Mouse (Mus musculus) lung, postnatal 14 days (tissue): ENCODE measurements around the gene Gmds.
A peak's percentile ranks its signal among the peaks of the same experiment; 100 is the strongest.

Experiments used
- DNase-seq: peaks from one replicate; pipeline ENCODE4 v3.0.0; 2021

The Gmds gene

GRCm38 (mm10) chr13:32338513-32339365 is at the start of gene Gmds:
Gmds (minus strand) TSS chr13:32338740.
- DNase-seq: peak; percentile 94

DNA sequence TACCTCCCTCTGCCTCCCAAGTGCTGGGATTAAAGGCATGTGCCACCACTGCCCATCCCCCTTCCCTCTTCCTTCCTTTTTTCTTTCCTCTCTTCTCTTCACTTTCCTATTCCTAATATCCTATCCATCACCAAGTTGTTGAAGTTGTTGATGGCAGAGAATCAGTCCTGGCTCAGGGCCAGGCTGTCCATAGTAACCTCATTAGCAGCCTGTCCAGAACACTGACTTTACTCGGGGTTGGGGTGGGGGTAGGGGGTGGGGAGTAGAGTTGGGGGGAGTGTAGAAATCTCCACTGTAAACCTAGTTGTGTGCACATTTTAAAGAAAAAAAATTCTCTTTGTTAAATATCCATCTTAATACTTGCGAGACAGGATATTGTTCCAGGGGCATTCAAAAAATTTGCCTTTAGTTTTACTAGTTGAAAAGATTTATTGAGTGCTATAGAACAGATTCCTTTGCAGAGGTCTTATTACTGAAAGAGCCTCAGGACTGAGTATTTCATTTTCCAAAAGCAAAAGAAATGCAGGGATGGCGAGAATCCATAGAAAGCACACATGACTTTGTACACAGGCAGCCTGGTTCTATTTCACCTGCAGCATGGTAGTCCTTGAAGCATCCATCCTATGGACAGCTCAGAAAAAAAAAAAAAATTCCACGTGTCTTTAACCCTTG is 47.0 kb upstream of the Gmds start:
- DNase-seq: no peak

- DNase-seq: no peak
Observed at GRCm38 (mm10) chr13:32382227-32383010, 43.9 kb upstream of the Gmds start.

DNA sequence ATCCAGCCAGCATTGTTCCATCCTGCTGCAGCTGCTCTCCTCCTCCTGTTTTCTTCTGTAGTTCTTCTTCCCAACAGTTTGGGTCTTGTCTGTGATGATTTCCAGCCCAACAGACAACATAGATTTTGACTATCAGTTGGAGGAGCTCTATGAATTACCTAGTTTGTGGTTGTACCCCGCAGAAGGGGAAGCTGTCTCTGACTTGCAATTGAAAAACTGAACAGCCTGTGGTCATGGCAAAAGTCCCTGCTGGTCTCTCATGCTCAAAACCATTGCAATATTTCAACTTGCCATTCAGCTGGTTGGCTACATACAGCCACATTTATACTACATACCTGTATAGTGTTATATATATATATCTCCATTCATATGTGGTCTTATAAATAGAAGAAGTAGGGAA is 40.1 kb upstream of the Gmds start:
- DNase-seq: no peak

DNA sequence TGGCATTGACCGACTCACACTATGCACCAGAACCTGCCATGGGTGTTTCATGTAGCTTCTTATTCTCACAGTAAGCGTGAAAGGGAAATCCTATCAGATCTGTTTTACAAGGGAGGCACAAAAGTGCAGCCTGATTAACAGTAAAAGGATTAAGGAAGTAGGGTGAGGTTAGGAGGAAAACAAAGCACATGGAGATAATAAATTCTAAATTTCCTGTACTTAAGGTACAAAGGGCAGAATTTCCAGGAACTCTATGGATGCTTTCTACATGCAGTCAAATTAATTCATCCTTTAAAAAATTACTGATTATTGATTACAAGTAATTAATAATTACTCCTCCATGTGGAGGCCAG is 34.0 kb upstream of the Gmds start:
- DNase-seq: no peak

- DNase-seq: no peak
Observed at GRCm38 (mm10) chr13:32371874-32372530, 33.5 kb upstream of the Gmds start.

- DNase-seq: no peak
Observed at GRCm38 (mm10) chr13:32370751-32371150, 32.2 kb upstream of the Gmds start.

GRCm38 (mm10) chr13:32370135-32370534 is 31.6 kb upstream of the Gmds start:
- DNase-seq: no peak

GRCm38 (mm10) chr13:32337735-32338512 is 616 bp downstream of the Gmds start:
- DNase-seq: no peak

GRCm38 (mm10) chr13:32318309-32318708 is 20.2 kb downstream of the Gmds start:
- no peak for DNase-seq

- no peak for DNase-seq
Observed at GRCm38 (mm10) chr13:32317354-32317753, 21.2 kb downstream of the Gmds start.

- DNase-seq: peak; percentile 59
Observed at GRCm38 (mm10) chr13:32312663-32313062, 25.9 kb downstream of the Gmds start.

DNA sequence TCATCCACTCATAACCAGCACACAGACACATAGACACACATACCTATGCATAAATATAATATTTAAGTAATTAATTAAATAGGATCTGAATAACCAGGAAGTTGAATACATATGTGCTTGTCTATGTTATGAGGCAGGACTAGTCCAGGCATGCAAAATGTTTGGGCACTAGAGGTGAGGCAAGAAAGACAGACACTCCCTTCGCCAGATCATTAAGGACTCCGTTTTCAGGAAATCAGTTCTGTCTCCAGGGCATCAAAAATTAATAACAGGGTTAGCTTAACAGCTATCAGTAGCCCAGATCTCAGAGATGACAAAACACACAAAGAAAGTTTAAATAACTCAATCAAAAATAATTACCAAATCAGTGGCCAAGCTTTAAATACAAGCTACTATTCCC is 27.1 kb downstream of the Gmds start:
- DNase-seq: no peak

DNA sequence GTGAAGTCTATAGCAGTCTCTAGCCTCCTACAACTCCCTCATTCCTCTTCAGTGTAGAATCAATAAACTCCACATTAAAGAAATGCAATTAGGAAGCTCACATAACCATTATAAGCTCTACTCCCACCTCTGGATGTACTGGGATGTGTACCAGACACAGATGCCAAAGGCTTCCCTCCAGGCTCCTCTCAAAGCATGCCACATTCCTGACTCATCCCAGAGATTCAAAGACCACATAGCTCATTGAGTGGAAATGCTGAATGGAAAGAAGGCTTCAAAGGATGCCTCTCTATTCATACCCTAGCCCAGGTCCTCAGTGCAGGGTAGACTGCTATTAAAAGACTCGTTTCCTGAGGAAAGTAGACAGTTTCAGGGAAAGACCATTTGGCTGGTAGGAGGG is 40.1 kb downstream of the Gmds start:
- no peak for DNase-seq

DNA sequence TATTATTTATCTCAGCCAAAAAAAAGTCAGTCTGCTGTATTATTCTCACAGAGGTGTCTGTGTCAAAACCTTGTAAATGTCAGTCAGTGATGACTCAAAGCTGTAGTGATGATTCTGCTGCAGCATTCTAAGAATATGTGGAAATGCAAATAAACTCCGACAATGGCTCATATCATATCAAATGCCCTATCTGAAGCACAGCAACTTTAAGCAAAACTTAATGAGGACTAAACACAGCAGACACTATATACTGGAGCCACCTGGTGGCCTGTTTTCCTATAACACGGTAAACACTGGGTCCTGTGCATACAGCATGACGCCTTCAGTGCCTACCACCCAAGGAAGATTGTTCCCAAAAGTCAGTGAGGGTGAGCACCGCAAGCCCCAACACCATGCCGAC is 41.1 kb downstream of the Gmds start:
- DNase-seq: peak; percentile 48

GRCm38 (mm10) chr13:32294416-32295195 is 43.9 kb downstream of the Gmds start:
- no peak for DNase-seq

DNA sequence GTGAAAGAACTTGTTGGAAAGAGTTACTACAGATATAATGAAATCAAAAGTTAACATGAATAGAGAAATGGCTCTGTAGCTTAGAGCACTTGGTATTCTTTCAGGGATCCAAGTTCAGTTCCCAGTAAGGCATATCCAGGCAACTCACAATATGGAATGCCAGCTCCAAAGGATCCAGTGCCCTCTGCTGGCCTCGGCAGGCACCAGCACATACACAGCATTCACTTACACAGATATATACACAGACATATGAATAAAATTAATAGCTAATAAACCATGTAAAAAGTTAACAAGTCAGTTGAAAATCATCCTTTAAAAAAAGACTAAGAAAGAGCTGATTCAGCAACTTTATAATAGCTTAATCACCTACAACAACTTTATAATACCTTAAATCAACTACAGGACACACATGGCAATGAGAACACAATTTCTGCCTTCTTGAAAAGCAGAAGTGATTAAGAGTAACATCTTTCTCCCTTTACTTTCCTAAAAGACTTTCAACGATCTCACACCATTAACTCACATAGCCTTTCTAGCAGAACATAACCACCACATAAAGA is 65.5 kb downstream of the Gmds start:
- DNase-seq: no peak

GRCm38 (mm10) chr13:32269757-32270156 is 68.8 kb downstream of the Gmds start:
- no peak for DNase-seq

- DNase-seq: no peak
Observed at GRCm38 (mm10) chr13:32269261-32269660, 69.3 kb downstream of the Gmds start.

GRCm38 (mm10) chr13:32268284-32268683 is 70.3 kb downstream of the Gmds start:
- no peak for DNase-seq

GRCm38 (mm10) chr13:32267184-32267775 is 71.3 kb downstream of the Gmds start:
- peak; percentile 8 for DNase-seq
